Mouse (Mus musculus): ENCODE data around the gene Gab2. TPM values are rescaled to one million over a fixed set of nuclear protein-coding genes. Genes with fewer than 3 reads are reported as not detected.

Gab2 gene
- 2.1 and 2.7 TPM in 2 replicates for polyA plus RNA-seq (2015; fragmentation: Nextera tagmentation; extraction: Ambion mirVana)

- Histone ChIP-seq H3K27ac (peak within 1 kb of the TSS; percentile 86), H3K4me2 (peak within 1 kb of the TSS; percentile 95), H3K9ac (peak within 1 kb of the TSS; percentile 93), H3K4me3 (replicated peaks) (peak within 1 kb of the TSS; percentile 92), H3K9me3 (replicated peaks) (no peaks in the 10 kb centered on the region), H3K27me3 (no peaks in the 10 kb centered on the region), H3K36me3 (no peaks in the 10 kb centered on the region), H3K4me1 (replicated peaks) (peaks cover 48% of the 10 kb centered on the region)
- ATAC-seq (ENCODE audit: low read depth) (peak; percentile 88), DNase-seq (peak; percentile 74)
- WGBS (ENCODE audit: insufficient replicate concordance) = under 1% methylated on average over 72 of the region's 83 CpGs
Observed at GRCm38 (mm10) chr7:97081242-97081958, at the start of gene Gab2. Gene Gab2 (plus strand): TSS chr7:97081586.

GRCm38 (mm10) chr7:97032412-97032811 is 49.0 kb upstream of the Gab2 start:
- Histone ChIP-seq H3K36me3 (peaks cover 10% of the 10 kb centered on the region; the same call in 1 of the 2 replicates), H3K27ac (no peak overlapping the region), H3K4me3 (replicated peaks) (no peak overlapping the region), H3K4me2 (no peak overlapping the region), H3K4me1 (replicated peaks) (no peaks in the 10 kb centered on the region), H3K27me3 (no peaks in the 10 kb centered on the region), H3K9me3 (replicated peaks) (no peaks in the 10 kb centered on the region), H3K9ac (no peak overlapping the region)
- DNase-seq = no peak
- 82% methylated on average over 2 of the region's 2 CpGs for WGBS (ENCODE audit: insufficient replicate concordance)
- no peak for ATAC-seq (ENCODE audit: low read depth)

GRCm38 (mm10) chr7:97039641-97040040 is 41.7 kb upstream of the Gab2 start:
- no peak overlapping the region for H3K9ac ChIP-seq
- H3K9me3 ChIP-seq (replicated peaks) = no peaks in the 10 kb centered on the region
- no peak overlapping the region for H3K4me2 ChIP-seq
- H3K36me3 ChIP-seq = peaks cover 23% of the 10 kb centered on the region
- H3K4me3 ChIP-seq (replicated peaks) = no peak overlapping the region
- ATAC-seq (ENCODE audit: low read depth) (no peak), DNase-seq (no peak)
- WGBS (ENCODE audit: insufficient replicate concordance) = 56% methylated on average over 4 of the region's 4 CpGs
- no peaks in the 10 kb centered on the region for H3K27me3 ChIP-seq
- H3K27ac ChIP-seq = no peak overlapping the region
- 0 out of 2 replicates have a peak, but pooled peaks cover 2% of the 10 kb centered on the region for H3K4me1 ChIP-seq (replicated peaks)

GRCm38 (mm10) chr7:97041868-97042449 is 39.4 kb upstream of the Gab2 start:
- no peaks in the 10 kb centered on the region for H3K9me3 ChIP-seq (replicated peaks)
- ATAC-seq (ENCODE audit: low read depth) = no peak
- 81% methylated on average over 6 of the region's 6 CpGs for WGBS (ENCODE audit: insufficient replicate concordance)
- no peak overlapping the region for H3K9ac ChIP-seq
- no peak overlapping the region for H3K4me3 ChIP-seq (replicated peaks)
- H3K27me3 ChIP-seq = no peaks in the 10 kb centered on the region
- 0 out of 2 replicates have a peak, but pooled peaks cover 2% of the 10 kb centered on the region for H3K4me1 ChIP-seq (replicated peaks)
- H3K27ac ChIP-seq = no peak overlapping the region
- H3K4me2 ChIP-seq = no peak overlapping the region
- no peak for DNase-seq
- H3K36me3 ChIP-seq = peaks cover 19% of the 10 kb centered on the region

- no peaks in the 10 kb centered on the region for H3K27me3 ChIP-seq
- H3K9ac ChIP-seq = no peak overlapping the region
- ATAC-seq (ENCODE audit: low read depth) = no peak
- 74% methylated on average over 1 of the region's 1 CpGs for WGBS (ENCODE audit: insufficient replicate concordance)
- no peaks in the 10 kb centered on the region for H3K9me3 ChIP-seq (replicated peaks)
- H3K36me3 ChIP-seq = peaks cover 19% of the 10 kb centered on the region
- no peak for DNase-seq
- H3K4me1 ChIP-seq (replicated peaks) = 0 out of 2 replicates have a peak, but pooled peaks cover 2% of the 10 kb centered on the region
- H3K4me3 ChIP-seq (replicated peaks) = no peak overlapping the region
- H3K4me2 ChIP-seq = no peak overlapping the region
- no peak overlapping the region for H3K27ac ChIP-seq
Observed at GRCm38 (mm10) chr7:97042981-97043380, 38.4 kb upstream of the Gab2 start.

DNA sequence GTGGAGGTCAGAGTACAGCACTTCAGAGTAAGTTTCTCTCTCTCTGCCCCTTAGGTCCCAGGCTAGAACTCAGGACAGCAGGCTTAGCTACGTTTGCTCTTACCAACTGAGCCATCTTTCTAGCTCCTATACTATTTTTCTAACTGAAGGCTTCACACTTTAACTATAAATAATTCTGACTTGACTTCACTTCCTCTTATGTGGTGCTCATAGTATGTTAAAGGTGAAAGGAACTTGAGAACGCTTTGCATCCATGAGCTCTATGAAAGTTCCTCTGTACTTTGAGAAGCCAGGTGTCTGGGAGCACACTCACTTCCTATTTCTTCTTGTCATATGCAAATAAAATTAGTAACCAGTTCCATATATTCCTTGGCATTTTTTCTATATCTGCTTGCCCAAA is 20.4 kb upstream of the Gab2 start:
- WGBS (ENCODE audit: insufficient replicate concordance) = 79% methylated on average over 2 of the region's 2 CpGs
- Histone ChIP-seq H3K4me3 (replicated peaks) (no peak overlapping the region), H3K36me3 (peaks cover 23% of the 10 kb centered on the region), H3K9me3 (replicated peaks) (no peaks in the 10 kb centered on the region), H3K4me1 (replicated peaks) (no peaks in the 10 kb centered on the region), H3K9ac (no peak overlapping the region), H3K27ac (no peak overlapping the region), H3K27me3 (no peaks in the 10 kb centered on the region), H3K4me2 (no peak overlapping the region)
- ATAC-seq (ENCODE audit: low read depth) = no peak
- no peak for DNase-seq

DNA sequence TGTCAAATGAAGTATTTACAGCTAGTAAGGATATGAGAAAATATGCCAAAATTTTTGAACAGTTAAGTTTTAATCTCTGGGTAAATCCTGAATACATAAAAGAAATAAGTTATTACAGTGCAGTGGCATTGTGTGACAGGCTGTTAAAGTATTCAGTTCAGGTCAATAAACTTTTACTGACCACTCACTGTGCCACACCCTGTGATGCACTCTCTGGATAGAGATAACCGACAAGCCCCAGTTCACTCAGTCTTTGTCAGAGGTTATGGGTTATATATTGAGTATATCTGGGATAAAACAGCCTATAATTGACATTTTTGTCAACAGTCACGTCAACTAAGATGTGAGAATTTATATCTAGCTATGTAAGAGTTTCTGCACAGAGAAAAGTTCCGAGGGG is 9.9 kb upstream of the Gab2 start:
- Histone ChIP-seq H3K9ac (no peak overlapping the region), H3K27ac (no peak overlapping the region), H3K9me3 (replicated peaks) (no peaks in the 10 kb centered on the region), H3K27me3 (no peaks in the 10 kb centered on the region), H3K4me2 (no peak overlapping the region), H3K36me3 (no peaks in the 10 kb centered on the region), H3K4me3 (replicated peaks) (no peak overlapping the region), H3K4me1 (replicated peaks) (peaks cover 18% of the 10 kb centered on the region)
- 56% methylated on average over 3 of the region's 3 CpGs for WGBS (ENCODE audit: insufficient replicate concordance)
- peak; percentile 68 for ATAC-seq (ENCODE audit: low read depth)
- no peak for DNase-seq

GRCm38 (mm10) chr7:97072061-97072460 is 9.3 kb upstream of the Gab2 start:
- DNase-seq (no peak), ATAC-seq (ENCODE audit: low read depth) (no peak)
- no peaks in the 10 kb centered on the region for H3K27me3 ChIP-seq
- H3K9ac ChIP-seq = no peak overlapping the region
- no peaks in the 10 kb centered on the region for H3K36me3 ChIP-seq
- no peaks in the 10 kb centered on the region for H3K9me3 ChIP-seq (replicated peaks)
- peaks cover 18% of the 10 kb centered on the region for H3K4me1 ChIP-seq (replicated peaks)
- H3K4me2 ChIP-seq = no peak overlapping the region
- no peak overlapping the region for H3K4me3 ChIP-seq (replicated peaks)
- H3K27ac ChIP-seq = no peak overlapping the region
- 58% methylated on average over 5 of the region's 5 CpGs for WGBS (ENCODE audit: insufficient replicate concordance)

DNA sequence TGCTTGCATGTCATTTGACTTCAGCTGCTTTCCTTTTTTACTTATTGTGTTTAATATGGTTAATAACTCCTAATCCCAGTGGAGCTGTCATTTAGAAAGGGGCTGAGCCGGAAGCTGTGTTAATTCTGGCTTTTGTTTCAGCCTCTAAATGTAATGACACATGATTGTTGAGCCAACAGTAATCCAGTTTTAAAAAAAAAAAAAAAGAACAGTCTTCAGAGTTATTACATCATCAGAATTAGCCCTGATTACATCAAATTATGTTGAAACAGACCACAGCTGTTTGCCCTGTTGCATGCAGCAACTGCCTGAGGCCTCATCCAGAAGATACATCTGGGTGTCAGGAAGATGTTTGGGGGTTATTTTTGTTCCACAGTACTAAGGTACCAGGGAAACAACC is 6.4 kb upstream of the Gab2 start:
- no peaks in the 10 kb centered on the region for H3K9me3 ChIP-seq (replicated peaks)
- WGBS (ENCODE audit: insufficient replicate concordance) = 76% methylated on average over 1 of the region's 1 CpGs
- H3K4me2 ChIP-seq = no peak overlapping the region
- H3K9ac ChIP-seq = no peak overlapping the region
- no peak overlapping the region for H3K27ac ChIP-seq
- no peaks in the 10 kb centered on the region for H3K27me3 ChIP-seq
- no peak for ATAC-seq (ENCODE audit: low read depth)
- peaks cover 23% of the 10 kb centered on the region for H3K4me1 ChIP-seq (replicated peaks)
- DNase-seq = no peak
- H3K4me3 ChIP-seq (replicated peaks) = no peak overlapping the region
- no peaks in the 10 kb centered on the region for H3K36me3 ChIP-seq

DNA sequence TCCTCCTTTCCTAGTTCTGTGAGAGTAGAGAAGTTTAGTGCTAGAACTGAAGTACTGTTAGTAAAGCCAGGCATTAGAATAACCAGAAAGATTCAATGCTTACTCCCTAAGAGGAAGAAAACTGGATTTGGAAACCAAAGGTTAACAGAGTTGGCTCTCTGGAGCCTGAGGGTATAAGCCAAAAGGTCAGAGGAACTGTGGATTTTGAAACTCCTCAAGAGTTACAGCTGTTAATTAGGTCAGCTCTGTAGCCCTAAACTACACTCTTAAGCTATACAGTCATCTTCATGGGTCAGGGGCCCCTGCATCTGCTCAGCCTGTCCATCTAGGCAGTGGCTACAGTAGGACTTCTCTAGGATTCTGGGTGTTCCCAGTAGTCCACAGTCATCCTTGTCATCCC is 4.4 kb upstream of the Gab2 start:
- Histone ChIP-seq H3K36me3 (no peaks in the 10 kb centered on the region), H3K4me3 (replicated peaks) (no peak overlapping the region), H3K27me3 (no peaks in the 10 kb centered on the region), H3K27ac (no peak overlapping the region), H3K4me1 (replicated peaks) (peaks cover 22% of the 10 kb centered on the region), H3K9me3 (replicated peaks) (no peaks in the 10 kb centered on the region), H3K9ac (no peak overlapping the region), H3K4me2 (no peak overlapping the region)
- DNase-seq = no peak
- ATAC-seq (ENCODE audit: low read depth) = no peak

DNA sequence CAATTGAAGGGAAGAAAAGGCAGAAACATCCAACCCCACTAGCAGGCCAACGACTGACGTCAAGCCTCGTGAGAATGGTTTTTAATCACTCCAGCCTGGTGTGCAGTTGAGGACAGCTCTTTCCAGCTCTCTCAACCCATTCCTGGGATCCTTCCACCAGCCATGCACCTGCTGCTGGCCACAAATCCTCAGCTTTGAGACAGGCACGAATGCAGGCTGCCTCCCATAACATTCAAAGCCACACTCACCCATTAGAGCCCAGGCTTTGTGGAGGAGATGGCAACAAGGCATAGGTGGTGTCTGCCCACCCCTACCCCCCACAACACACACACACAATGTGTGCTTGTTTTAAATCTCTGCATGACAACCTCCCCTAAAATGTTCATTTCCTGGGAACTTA is 2.7 kb upstream of the Gab2 start:
- Histone ChIP-seq H3K27me3 (no peaks in the 10 kb centered on the region), H3K4me2 (no peak overlapping the region), H3K27ac (no peak overlapping the region), H3K4me1 (replicated peaks) (peaks cover 35% of the 10 kb centered on the region), H3K9me3 (replicated peaks) (no peaks in the 10 kb centered on the region), H3K4me3 (replicated peaks) (no peak overlapping the region), H3K9ac (no peak overlapping the region), H3K36me3 (no peaks in the 10 kb centered on the region)
- ATAC-seq (ENCODE audit: low read depth) = no peak
- no peak for DNase-seq
- 38% methylated on average over 4 of the region's 4 CpGs for WGBS (ENCODE audit: insufficient replicate concordance)

DNA sequence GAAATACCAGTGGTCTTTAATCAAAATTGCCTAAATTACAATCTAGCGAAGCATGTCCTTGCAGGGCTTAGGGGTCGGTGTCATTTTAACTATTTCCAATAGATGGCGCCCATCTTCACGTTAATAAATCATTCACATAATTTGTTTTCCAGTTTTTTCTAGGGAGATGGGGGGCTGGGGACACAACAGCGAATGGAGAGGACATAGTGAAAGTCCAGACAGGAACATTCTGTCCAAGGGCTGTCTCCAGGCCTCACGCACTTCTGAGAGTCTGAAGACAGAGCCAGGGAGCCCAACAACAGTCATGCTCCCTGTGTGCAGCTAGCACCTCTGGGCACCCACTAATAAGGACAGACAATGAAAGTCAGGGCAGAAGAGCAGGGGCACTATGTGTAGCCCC is 2.2 kb upstream of the Gab2 start:
- no peak overlapping the region for H3K4me3 ChIP-seq (replicated peaks)
- H3K9me3 ChIP-seq (replicated peaks) = no peaks in the 10 kb centered on the region
- DNase-seq = no peak
- no peak overlapping the region for H3K27ac ChIP-seq
- no peak overlapping the region for H3K4me2 ChIP-seq
- ATAC-seq (ENCODE audit: low read depth) = no peak
- no peaks in the 10 kb centered on the region for H3K27me3 ChIP-seq
- H3K4me1 ChIP-seq (replicated peaks) = peaks cover 40% of the 10 kb centered on the region
- no peaks in the 10 kb centered on the region for H3K36me3 ChIP-seq
- WGBS (ENCODE audit: insufficient replicate concordance) = 11% methylated on average over 6 of the region's 6 CpGs
- no peak overlapping the region for H3K9ac ChIP-seq
